Mouse (Mus musculus) neural tube, embryonic 13.5 days (tissue): ENCODE measurements at regions not wholly inside any gene's neighbourhood (a gene's known extent, or its start where the extent isn't known, plus 50 kb on each side); places are given as distances from the start of the nearest gene placed in this dataset.
A peak's percentile ranks its signal among the peaks of the same experiment; 100 is the strongest.

Experiments used
- ATAC-seq: fragments of 200-750 bp; cut with Nextera tagmentation; 2 replicates; pipeline ENCODE4 v1.8.0; 2017; ENCODE audit warnings: low read depth, mild to moderate bottlenecking, moderate TSS enrichment, moderate library complexity
- H3K27ac ChIP-seq: fragments of 300-500 bp; sonication (generic); replicated peaks from 2 replicates; pipeline ENCODE4 v1.5.1; 2015; ENCODE audit warnings: moderate library complexity, mild to moderate bottlenecking, inconsistent platforms
- H3K27me3 ChIP-seq: fragments of 300-500 bp; sonication (generic); 2 replicates; pipeline ENCODE4 v1.6.1; 2015; ENCODE audit warnings: mild to moderate bottlenecking, inconsistent platforms
- H3K36me3 ChIP-seq: fragments of 300-500 bp; sonication (generic); 2 replicates; pipeline ENCODE4 v1.6.1; 2015; ENCODE audit warnings: mild to moderate bottlenecking, inconsistent platforms
- H3K4me1 ChIP-seq: fragments of 300-500 bp; sonication (generic); replicated peaks from 2 replicates; pipeline ENCODE4 v1.6.1; 2015; ENCODE audit warnings: inconsistent platforms
- H3K4me2 ChIP-seq: fragments of 300-500 bp; sonication (generic); 2 replicates; pipeline ENCODE4 v1.6.1; 2015; ENCODE audit warnings: inconsistent platforms, mild to moderate bottlenecking, moderate library complexity
- H3K4me3 ChIP-seq: fragments of 300-500 bp; sonication (generic); 2 replicates; pipeline ENCODE4 v1.5.1; 2015; ENCODE audit warnings: mild to moderate bottlenecking, inconsistent platforms
- H3K9ac ChIP-seq: fragments of 300-500 bp; sonication (generic); 2 replicates; pipeline ENCODE4 v1.6.1; 2015; ENCODE audit warnings: moderate library complexity, mild to moderate bottlenecking, inconsistent platforms
- H3K9me3 ChIP-seq: fragments of 300-500 bp; sonication (generic); 2 replicates; pipeline ENCODE4 v1.6.1; 2016; ENCODE audit warnings: inconsistent platforms
- WGBS: fragments of 180-500 bp; shearing (Covaris S2); methylation state at CpG from one replicate; pipeline ENCODE4 v1.1.7; 2015; 5-methylcytosine and 5-hydroxymethylcytosine counted together

- H3K9me3 ChIP-seq, result no peaks in the 10 kb centered on the region
- H3K4me2 ChIP-seq, result no peak overlapping the region
- H3K4me1 ChIP-seq, result no peaks in the 10 kb centered on the region
- 88% methylated on average over 5 of the region's 5 CpGs for WGBS
- no peaks in the 10 kb centered on the region for H3K36me3 ChIP-seq
- ATAC-seq, result no peak
- H3K4me3 ChIP-seq, result no peak overlapping the region
- H3K27ac ChIP-seq, result no peak overlapping the region
- no peaks in the 10 kb centered on the region for H3K27me3 ChIP-seq
- H3K9ac ChIP-seq, result no peak overlapping the region
Observed at GRCm38 (mm10) chr8:103339951-103340350, 554.5 kb upstream of the Cdh11 start.

GRCm38 (mm10) chr8:103343891-103344290, 558.4 kb upstream of the Cdh11 start:
- no peak for ATAC-seq
- H3K27ac ChIP-seq, result no peak overlapping the region
- H3K4me1 ChIP-seq, result peaks cover 5% of the 10 kb centered on the region; the same call in 1 of the 2 replicates
- no peaks in the 10 kb centered on the region for H3K27me3 ChIP-seq
- no peak overlapping the region for H3K4me2 ChIP-seq
- no peak overlapping the region for H3K9ac ChIP-seq
- H3K4me3 ChIP-seq, result no peak overlapping the region
- WGBS, result 92% methylated on average over 3 of the region's 3 CpGs
- no peaks in the 10 kb centered on the region for H3K36me3 ChIP-seq
- H3K9me3 ChIP-seq, result no peaks in the 10 kb centered on the region

GRCm38 (mm10) chr8:103344871-103345270, 559.4 kb upstream of the Cdh11 start:
- Histone ChIP-seq H3K4me3 (no peak overlapping the region), H3K36me3 (no peaks in the 10 kb centered on the region), H3K4me2 (no peak overlapping the region), H3K4me1 (peaks cover 5% of the 10 kb centered on the region; the same call in 1 of the 2 replicates), H3K9ac (no peak overlapping the region), H3K27ac (no peak overlapping the region), H3K27me3 (no peaks in the 10 kb centered on the region), H3K9me3 (0 out of 2 replicates have a peak, but pooled peaks cover 3% of the 10 kb centered on the region)
- ATAC-seq, result no peak
- 86% methylated on average over 2 of the region's 2 CpGs for WGBS

- Histone ChIP-seq H3K9me3 (0 out of 2 replicates have a peak, but pooled peaks cover 3% of the 10 kb centered on the region), H3K4me2 (no peak overlapping the region), H3K27ac (no peak overlapping the region), H3K4me1 (peaks cover 5% of the 10 kb centered on the region; the same call in 1 of the 2 replicates), H3K36me3 (no peaks in the 10 kb centered on the region), H3K4me3 (no peak overlapping the region), H3K9ac (no peak overlapping the region), H3K27me3 (no peaks in the 10 kb centered on the region)
- WGBS, result 53% methylated on average over 7 of the region's 7 CpGs
- no peak for ATAC-seq
Observed at GRCm38 (mm10) chr8:103347158-103347871, 561.9 kb upstream of the Cdh11 start.

GRCm38 (mm10) chr8:103361713-103362112, 576.3 kb upstream of the Cdh11 start:
- no peak overlapping the region for H3K4me2 ChIP-seq
- no peak overlapping the region for H3K9ac ChIP-seq
- no peak overlapping the region for H3K27ac ChIP-seq
- peak; percentile 84 for ATAC-seq
- WGBS, result 20% methylated on average over 3 of the region's 3 CpGs
- peaks cover 22% of the 10 kb centered on the region for H3K4me1 ChIP-seq
- no peak overlapping the region for H3K4me3 ChIP-seq
- H3K36me3 ChIP-seq, result no peaks in the 10 kb centered on the region
- no peaks in the 10 kb centered on the region for H3K9me3 ChIP-seq
- H3K27me3 ChIP-seq, result peaks cover 7% of the 10 kb centered on the region

GRCm38 (mm10) chr8:103370394-103370793, 585.0 kb upstream of the Cdh11 start:
- H3K36me3 ChIP-seq, result no peaks in the 10 kb centered on the region
- peaks cover 5% of the 10 kb centered on the region for H3K4me1 ChIP-seq
- H3K4me2 ChIP-seq, result no peak overlapping the region
- WGBS, result 55% methylated on average over 2 of the region's 2 CpGs
- H3K4me3 ChIP-seq, result no peak overlapping the region
- no peak overlapping the region for H3K27ac ChIP-seq
- no peaks in the 10 kb centered on the region; the same call in 1 of the 2 replicates for H3K27me3 ChIP-seq
- H3K9ac ChIP-seq, result no peak overlapping the region
- H3K9me3 ChIP-seq, result no peaks in the 10 kb centered on the region
- ATAC-seq, result no peak

- Histone ChIP-seq H3K36me3 (no peaks in the 10 kb centered on the region), H3K27ac (no peak overlapping the region), H3K4me2 (no peak overlapping the region), H3K27me3 (no peaks in the 10 kb centered on the region), H3K9ac (no peak overlapping the region), H3K4me1 (no peaks in the 10 kb centered on the region), H3K4me3 (no peak overlapping the region), H3K9me3 (no peaks in the 10 kb centered on the region)
- no peak for ATAC-seq
- 67% methylated on average over 1 of the region's 1 CpGs for WGBS
Observed at GRCm38 (mm10) chr8:103373007-103373406, 587.6 kb upstream of the Cdh11 start.

- H3K36me3 ChIP-seq, result no peaks in the 10 kb centered on the region
- no peak for ATAC-seq
- no peaks in the 10 kb centered on the region for H3K27me3 ChIP-seq
- no peaks in the 10 kb centered on the region for H3K9me3 ChIP-seq
- no peak overlapping the region for H3K9ac ChIP-seq
- no peaks in the 10 kb centered on the region for H3K4me1 ChIP-seq
- no peak overlapping the region for H3K4me3 ChIP-seq
- no peak overlapping the region for H3K27ac ChIP-seq
- H3K4me2 ChIP-seq, result no peak overlapping the region
- 86% methylated on average over 4 of the region's 4 CpGs for WGBS
Observed at GRCm38 (mm10) chr8:103374151-103374550, 588.7 kb upstream of the Cdh11 start.

- H3K4me2 ChIP-seq, result no peak overlapping the region
- no peak overlapping the region for H3K27ac ChIP-seq
- no peaks in the 10 kb centered on the region for H3K36me3 ChIP-seq
- no peaks in the 10 kb centered on the region for H3K9me3 ChIP-seq
- ATAC-seq, result no peak
- no peak overlapping the region for H3K4me3 ChIP-seq
- H3K9ac ChIP-seq, result no peak overlapping the region
- WGBS, result 49% methylated on average over 3 of the region's 3 CpGs
- H3K4me1 ChIP-seq, result no peaks in the 10 kb centered on the region
- no peaks in the 10 kb centered on the region for H3K27me3 ChIP-seq
Observed at GRCm38 (mm10) chr8:103378545-103378944, 593.1 kb upstream of the Cdh11 start.

GRCm38 (mm10) chr8:103381575-103381974, 596.1 kb upstream of the Cdh11 start:
- WGBS, result 78% methylated on average over 3 of the region's 3 CpGs

GRCm38 (mm10) chr8:103391359-103391758, 605.9 kb upstream of the Cdh11 start:
- H3K4me2 ChIP-seq, result no peak overlapping the region
- H3K4me1 ChIP-seq, result peaks cover 5% of the 10 kb centered on the region; the same call in 1 of the 2 replicates
- no peak for ATAC-seq
- H3K9ac ChIP-seq, result no peak overlapping the region
- no peaks in the 10 kb centered on the region for H3K27me3 ChIP-seq
- H3K36me3 ChIP-seq, result no peaks in the 10 kb centered on the region
- no peak overlapping the region for H3K27ac ChIP-seq
- no peaks in the 10 kb centered on the region for H3K9me3 ChIP-seq
- no peak overlapping the region for H3K4me3 ChIP-seq
- 87% methylated on average over 6 of the region's 6 CpGs for WGBS

More at GRCm38 (mm10) chr8:103381575-103381974, 596.1 kb upstream of the Cdh11 start:
- no peak overlapping the region for H3K4me3 ChIP-seq
- H3K4me2 ChIP-seq, result no peak overlapping the region
- no peaks in the 10 kb centered on the region for H3K36me3 ChIP-seq
- no peak for ATAC-seq
- H3K9me3 ChIP-seq, result no peaks in the 10 kb centered on the region
- H3K9ac ChIP-seq, result no peak overlapping the region
- H3K4me1 ChIP-seq, result no peaks in the 10 kb centered on the region
- no peak overlapping the region for H3K27ac ChIP-seq
- H3K27me3 ChIP-seq, result no peaks in the 10 kb centered on the region

- WGBS, result 12% methylated on average over 4 of the region's 4 CpGs
Observed at GRCm38 (mm10) chr8:103395316-103395715, 609.9 kb upstream of the Cdh11 start.

GRCm38 (mm10) chr8:103398179-103398578, 612.7 kb upstream of the Cdh11 start:
- H3K4me2 ChIP-seq, result no peak overlapping the region
- WGBS, result 90% methylated on average over 3 of the region's 3 CpGs
- H3K4me1 ChIP-seq, result peaks cover 5% of the 10 kb centered on the region; the same call in 1 of the 2 replicates
- H3K4me3 ChIP-seq, result no peak overlapping the region
- no peaks in the 10 kb centered on the region for H3K27me3 ChIP-seq
- 0 out of 2 replicates have a peak, but pooled peaks cover 4% of the 10 kb centered on the region for H3K9me3 ChIP-seq
- no peak overlapping the region for H3K27ac ChIP-seq
- H3K9ac ChIP-seq, result no peak overlapping the region
- ATAC-seq, result no peak
- H3K36me3 ChIP-seq, result no peaks in the 10 kb centered on the region

More at GRCm38 (mm10) chr8:103395316-103395715, 609.9 kb upstream of the Cdh11 start:
- H3K4me3 ChIP-seq, result no peak overlapping the region
- H3K36me3 ChIP-seq, result no peaks in the 10 kb centered on the region
- no peak overlapping the region for H3K9ac ChIP-seq
- no peaks in the 10 kb centered on the region for H3K27me3 ChIP-seq
- no peaks in the 10 kb centered on the region for H3K9me3 ChIP-seq
- H3K4me1 ChIP-seq, result peaks cover 5% of the 10 kb centered on the region; the same call in 1 of the 2 replicates
- no peak for ATAC-seq
- no peak overlapping the region for H3K4me2 ChIP-seq
- H3K27ac ChIP-seq, result no peak overlapping the region
